Mouse (Mus musculus) gastrocnemius, postnatal 36 days (tissue): ENCODE results near the gene Tmem132b. TPM values are rescaled to one million over a fixed set of nuclear protein-coding genes. Genes with fewer than 3 reads are reported as not detected.

ENCODE experiments used
- DNase-seq, 2 experiments: peaks; one replicate each; pipeline ENCODE4 v3.0.0; 2022
- intact Hi-C: fragments of 180-260 bp; cut with DNase I; formaldehyde crosslinking; loops from one replicate; pipeline ENCODE4 v1.15.1; 2025
- total RNA-seq, 2 experiments: library from RNA; stranded (reverse); gene quantifications; 2 replicates each; pipeline ENCODE4 v1.2.3; 2021

The Tmem132b gene
- total RNA-seq, 2 experiments from 2014 or later: 0.05 to 0.07 TPM

DNA sequence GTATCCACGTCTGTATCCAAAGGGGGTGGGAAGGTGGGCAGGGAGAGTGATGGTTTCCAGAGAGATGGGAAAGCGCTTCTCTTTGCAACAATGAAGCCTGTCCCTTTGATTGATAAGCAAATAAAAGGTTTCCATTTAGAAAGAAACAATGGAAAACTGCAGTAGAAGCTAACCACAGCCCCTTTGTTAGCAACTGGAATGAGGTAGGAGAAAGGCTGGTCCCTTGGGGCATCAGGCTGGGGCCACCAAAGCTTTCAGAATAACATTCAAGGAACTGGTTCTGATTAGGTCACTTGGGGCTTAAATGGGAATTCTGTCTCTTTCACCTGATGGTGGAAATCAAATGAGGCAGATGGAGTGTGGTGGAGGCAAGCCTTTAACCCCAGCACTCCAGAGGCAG is 118.4 kb downstream of the Tmem132b start:
- DNase-seq: no peak
- intact Hi-C loops: no loop called here

DNA sequence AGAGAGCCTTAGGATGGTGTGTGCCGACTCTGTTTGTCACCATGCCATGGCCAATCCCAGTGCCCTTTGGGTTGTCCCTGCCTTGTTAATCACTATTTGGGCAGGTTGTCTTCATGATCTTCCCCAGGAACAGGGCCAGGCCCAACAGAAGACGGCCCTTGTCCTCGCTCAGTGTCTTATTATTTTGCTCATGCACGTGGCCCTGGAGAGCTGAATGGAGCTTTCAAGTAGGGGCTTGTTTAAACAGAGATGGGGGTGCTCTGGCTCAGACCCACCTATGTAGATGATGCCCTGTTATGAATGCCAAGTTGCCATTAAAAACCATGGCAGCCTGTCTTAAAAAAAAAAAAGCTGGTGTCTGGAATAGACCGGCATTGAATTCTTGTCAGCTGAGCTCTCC is 126.5 kb downstream of the Tmem132b start:
- no peak for DNase-seq
- intact Hi-C loops: no loop called here

DNA sequence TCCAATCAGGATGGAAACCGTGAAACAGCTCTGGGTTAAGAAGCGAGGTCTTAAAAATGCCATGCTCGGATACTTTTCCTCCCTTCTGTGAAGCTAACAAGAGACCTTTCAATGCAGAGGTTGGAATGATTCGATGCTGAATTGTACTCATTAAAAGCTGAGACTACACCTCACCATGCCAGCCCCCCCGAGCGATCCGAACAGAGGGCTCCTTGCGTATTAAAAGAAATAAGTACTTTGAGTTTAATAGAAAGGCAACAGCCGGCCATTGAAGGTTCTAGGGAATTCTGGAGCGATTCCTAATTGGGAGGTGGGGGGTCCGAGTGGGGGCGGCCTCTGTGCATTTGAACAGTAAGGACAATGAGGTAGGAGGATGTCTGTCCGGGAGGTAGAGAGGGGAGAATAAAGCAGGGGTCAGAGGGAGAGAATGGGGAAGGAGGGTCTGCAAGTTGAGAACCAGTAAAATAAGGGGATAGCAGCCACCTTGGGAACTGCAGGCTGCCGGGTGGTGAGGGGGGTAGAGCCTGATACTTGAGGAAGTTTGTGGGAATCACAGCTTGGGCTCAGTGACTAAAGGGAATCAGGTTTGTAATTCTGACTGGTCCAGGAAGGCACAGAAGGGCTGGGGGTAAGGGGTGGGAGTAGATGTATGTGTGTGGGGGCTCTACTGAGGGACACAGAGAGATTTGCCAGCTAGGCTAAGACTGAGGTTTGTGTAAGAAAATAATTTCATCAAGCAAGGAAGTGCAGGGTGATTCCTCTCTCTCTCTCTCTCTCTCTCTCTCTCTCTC is 127.6 kb downstream of the Tmem132b start:
- DNase-seq: no peak
- intact Hi-C loops: no loop called here

DNA sequence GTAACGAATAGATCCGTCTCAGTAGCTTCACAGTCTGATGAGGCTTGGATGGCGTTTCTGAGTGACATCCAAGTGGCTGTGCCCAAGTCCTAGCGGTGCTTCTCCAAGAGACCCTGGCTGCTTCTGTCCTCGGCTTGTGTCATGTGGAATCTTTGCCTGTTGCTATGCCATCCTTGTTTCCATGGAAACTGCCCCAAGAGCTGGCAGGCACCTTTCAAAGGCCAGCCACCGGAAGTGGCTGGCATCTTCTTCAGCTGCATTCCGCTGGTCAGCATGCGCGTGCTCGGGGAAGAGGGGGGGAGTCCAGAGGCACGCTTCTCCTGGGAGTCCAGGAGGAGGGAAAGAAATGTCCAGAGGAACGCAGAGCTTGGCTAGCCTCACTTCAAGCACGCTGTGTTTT is 144.0 kb downstream of the Tmem132b start:
- intact Hi-C loops: no loop called here

DNA sequence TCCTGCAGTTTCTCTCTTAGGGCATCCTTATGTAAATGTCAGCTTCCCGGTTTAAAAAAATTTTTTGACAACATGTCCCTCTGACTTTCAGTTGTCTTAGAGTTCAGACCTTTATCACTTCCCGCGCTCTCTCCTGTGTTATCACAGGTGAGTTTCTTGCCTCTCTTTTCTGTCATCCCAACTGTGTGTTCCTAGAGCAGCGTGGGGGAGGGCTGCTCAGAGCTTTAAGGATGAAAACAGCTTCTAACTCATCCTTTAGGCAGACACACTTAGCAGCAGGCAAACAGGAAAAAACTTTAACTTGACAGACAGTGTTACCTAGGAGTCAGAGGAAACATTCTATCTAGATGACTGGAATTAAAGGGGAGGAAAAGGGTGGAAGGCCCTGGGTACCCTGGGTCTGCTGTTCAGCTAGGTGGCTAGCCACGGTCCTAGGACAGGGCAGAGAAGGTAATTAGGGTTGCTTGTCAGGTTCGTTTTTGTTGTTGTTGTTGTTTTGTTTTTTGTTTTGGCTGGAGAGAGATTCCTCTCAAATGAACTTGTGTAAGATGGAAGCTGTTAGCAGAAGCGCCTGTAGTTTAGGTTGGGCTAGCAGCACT is 144.6 kb downstream of the Tmem132b start:
- no peak for DNase-seq
- intact Hi-C loops: no loop called here

More for the DNA sequence above, 144.0 kb downstream of the Tmem132b start:
- no peak for DNase-seq

DNA sequence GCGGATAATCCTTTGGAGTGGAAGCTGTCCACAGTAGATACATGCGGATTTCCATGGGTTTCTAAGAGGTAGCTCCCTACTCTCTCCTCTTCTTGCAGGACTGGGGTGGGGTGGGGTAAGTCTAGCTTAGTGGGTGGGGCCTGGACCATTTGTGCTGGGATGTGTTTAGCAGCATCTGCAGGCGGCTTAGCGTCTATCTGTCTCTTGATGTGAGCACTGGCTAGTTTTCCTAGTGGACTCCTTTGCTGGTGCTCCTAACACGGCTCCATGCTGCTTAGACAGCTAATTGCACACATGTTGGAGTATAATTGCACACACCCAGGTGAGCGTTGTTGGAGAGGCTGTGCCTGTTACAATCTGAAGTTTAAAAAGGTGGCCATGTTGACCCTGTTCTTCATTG is 149.3 kb downstream of the Tmem132b start:
- intact Hi-C loops: no loop called here
- DNase-seq: no peak

DNA sequence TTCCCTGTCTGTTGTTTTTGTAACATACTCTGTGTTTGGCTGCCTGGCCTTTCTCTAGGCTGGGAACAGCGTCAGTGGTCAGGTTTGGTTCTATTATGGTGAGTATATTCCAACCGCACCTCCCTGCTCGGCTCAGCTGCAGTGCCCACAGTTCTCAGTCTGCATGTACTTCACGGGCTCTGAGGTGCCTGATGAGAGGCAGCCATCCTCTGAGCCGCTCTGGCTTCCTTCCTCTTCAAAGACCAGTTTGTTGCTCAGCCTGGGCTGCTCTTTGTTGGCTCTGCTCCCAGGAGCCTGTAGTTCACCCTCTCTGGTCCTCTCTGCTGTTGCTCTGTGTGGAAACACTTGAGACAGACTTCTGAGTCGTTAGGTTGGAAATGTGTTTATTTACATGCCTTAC is 151.9 kb downstream of the Tmem132b start:
- intact Hi-C loops: no loop called here
- no peak for DNase-seq

DNA sequence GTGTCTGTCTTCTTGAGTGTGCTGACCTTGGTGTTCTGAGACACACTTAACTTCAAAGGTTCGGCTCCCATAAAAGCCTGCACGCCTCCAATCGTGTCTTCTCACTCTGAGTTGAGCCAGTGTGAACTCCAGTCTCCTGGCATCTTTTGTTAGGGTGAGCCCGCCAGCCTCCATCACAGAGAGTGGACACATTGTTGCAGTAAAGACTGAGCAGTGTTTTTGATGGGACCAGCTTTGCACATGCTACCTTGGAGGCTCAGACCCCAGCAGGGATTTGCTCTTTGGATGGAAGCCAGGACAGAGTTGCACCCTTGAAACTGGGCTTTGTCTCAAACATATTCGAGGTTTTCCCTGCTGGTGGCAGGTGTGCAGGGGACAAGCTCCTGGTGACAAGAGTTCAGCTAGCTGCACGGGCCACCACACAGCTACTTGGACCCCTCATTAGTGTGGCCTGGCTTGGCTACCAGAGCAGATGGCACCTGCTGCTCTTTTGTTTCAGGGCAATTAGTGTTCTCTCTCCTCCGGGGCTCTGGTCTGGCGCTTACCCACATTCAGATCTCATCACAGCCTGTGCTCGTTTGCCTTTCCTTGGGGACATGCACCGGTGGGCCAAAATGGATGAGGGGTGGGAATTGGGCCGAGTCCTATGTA is 154.2 kb downstream of the Tmem132b start:
- intact Hi-C loops: no loop called here
- DNase-seq: no peak

DNA sequence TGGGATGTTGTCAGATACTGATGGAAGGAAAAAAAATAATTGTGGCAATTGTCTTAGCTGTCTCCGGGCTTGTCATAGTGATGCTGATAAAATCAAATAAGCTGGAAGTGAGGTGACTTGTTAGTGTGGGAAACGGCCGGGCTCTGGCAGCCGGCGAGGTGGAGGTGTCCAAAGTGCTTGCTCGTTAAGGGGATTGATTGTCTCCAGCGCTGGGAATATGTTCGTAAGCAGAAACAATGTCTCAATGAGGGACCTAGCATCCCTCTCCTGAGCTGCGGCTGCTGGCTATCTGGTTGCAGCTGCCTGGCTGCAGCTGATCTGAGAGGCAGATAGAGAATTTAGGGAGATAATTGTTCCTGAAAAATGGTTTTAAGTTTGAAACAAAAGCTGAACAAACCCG is 161.0 kb downstream of the Tmem132b start:
- DNase-seq: no peak
- intact Hi-C loops: no loop called here

DNA sequence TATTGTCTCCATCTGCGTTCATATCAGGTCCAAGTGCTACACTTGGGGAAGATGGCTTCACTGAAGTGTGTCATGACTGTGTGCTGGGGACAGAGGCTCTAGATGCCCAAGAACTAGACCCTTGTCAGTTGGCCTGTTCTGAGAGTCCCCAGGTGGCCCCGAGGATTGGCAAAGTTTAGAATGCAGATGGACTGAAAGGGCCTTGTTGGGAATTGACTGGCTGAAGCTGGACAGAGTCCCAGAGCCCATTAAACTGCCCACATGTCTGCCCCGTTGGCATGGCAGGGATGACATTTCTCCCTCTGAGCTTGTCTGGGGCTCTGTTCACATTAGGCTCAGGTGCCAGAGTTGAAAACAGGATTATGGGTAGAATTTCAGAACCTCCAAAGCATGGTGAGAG is 167.8 kb downstream of the Tmem132b start:
- intact Hi-C loops: no loop called here
- no peak for DNase-seq

DNA sequence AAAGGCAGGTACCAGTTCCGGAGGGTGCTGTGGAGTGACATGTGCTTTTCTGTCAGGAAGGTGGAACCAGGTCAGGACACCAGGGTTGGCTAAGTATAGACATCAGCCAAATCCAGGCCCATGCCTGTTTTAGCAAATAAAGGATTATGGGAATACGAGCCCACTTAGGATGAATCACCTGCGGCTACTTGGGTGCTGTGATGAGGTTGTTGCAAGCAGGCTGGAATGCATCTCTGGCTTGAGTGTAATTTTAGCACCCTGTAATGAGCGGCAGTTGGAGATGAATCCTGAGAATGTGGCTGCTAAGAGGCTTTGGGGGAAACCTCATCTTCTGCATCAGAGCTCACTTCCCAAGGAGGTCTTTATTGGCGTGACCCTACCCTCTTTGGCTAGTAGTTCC is 168.7 kb downstream of the Tmem132b start:
- DNase-seq: no peak
- intact Hi-C loops: no loop called here

DNA sequence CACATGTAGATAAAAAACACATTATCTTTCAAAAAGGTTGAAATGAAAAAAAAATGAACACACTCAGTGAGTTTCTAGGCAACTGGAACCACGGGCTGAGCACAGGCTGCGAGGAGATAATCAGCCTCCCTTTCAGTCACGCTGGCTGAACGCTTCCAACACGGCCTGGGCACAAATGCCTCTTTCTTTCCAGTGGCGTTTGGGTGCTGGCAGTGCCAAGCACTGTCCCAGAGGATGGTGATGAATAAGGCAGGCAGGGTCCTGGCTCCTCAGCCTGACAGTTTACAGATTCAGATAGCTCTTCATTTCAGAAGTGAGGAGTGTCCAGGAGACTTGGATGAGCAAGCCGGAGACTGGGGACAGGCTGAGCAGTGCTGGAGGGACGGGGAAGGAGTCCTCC is 173.8 kb downstream of the Tmem132b start:
- no peak for DNase-seq
- intact Hi-C loops: no loop called here

DNA sequence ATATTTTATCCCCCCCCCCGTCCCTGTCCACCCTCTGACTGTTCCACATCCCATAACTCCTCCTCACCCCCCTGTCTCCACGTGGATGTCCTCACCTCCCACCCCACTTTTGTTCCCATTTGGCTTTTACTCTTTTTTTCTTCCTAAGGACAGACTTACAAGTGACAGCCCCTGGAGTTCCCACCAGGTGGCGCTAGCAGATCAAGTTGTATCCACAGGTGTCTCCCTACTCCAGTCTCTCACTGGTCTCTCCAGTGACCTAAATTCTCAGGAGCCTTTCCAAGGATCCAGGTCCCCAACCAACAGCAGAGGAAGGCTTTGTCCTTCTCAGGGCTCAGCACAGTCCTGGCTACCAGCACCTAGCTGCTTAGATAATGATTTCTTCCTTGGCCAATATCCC is 177.6 kb downstream of the Tmem132b start:
- peak; percentile 25 to 35 for DNase-seq
- intact Hi-C loops: no loop called here

DNA sequence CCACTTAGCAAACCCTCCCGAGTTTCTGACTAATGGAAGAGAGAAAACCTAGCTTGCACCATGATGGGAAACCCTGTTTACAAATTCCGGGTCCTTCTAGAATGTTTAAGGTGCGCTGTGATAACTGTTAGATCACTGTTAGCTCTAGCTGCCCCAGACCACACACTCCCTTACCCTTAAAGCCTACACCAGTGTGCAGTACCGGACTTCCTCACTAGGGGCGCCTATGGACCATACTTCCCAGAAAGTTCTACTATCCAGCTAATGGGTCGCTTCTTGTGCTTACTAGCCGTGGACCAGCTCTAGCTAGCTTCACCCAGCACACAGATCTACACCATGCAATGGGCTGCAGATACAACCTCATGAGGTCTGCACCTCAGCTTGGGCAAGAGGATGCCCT is 195.2 kb downstream of the Tmem132b start:
- intact Hi-C loops: no loop called here
- DNase-seq: no peak

DNA sequence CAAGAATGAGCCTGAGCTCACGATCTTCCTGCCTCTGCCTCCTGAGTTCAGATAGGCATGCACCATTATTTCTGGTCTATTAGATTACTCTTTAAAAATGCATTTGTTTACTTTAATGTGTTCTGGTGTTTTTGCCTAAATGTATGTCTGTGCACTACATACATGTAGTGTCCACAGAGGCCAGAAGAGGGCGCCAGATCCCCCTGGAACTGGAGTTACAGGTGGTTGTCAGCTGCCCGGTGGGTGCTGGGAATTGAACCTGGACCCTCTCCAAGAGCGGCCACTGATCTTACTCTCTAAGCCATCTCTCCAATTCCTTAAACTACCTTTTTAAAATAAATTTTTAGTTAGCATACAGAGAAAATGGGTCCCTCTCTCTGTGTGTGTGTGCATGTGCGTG is 195.9 kb downstream of the Tmem132b start:
- intact Hi-C loops: no loop called here
- no peak for DNase-seq

DNA sequence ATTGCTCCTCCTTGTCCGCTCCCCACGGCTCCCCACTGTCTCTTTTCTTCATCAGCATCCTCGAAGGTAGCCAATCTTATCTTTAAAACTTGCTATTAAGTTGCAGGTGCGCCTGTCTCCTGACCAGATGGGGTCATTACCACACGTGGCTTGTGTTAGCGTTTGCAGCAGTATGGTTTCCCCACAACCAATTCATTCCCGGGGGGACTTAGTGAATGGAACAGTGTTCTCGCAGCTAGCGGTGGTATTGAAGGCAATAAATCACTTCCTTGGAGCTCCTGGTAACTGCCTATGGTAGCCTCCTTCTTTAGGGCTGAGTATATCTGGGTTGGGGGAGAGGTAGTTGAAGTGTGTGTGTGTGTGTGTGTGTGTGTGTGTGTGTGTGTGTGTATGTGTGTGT is 196.4 kb downstream of the Tmem132b start:
- DNase-seq: no peak
- intact Hi-C loops: no loop called here

DNA sequence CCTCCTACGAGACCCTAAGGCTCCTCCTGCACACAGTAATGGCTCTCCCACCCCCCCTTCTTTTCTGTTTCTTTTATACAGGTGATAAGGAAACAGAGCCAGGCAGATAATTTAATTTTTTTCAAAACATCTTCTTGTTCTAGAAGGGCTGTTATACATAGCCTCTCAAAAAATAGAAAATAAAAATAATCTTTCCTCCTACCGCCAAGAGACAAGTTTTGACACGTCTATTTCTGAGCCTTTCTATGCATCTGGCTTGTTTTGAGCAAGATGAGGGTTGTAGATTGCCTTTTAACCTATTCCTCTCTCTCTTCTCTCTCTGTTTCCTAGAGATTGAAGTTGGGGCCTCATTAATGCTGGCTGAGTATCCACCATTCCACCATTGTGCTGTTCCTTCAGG is 196.9 kb downstream of the Tmem132b start:
- no peak for DNase-seq

DNA sequence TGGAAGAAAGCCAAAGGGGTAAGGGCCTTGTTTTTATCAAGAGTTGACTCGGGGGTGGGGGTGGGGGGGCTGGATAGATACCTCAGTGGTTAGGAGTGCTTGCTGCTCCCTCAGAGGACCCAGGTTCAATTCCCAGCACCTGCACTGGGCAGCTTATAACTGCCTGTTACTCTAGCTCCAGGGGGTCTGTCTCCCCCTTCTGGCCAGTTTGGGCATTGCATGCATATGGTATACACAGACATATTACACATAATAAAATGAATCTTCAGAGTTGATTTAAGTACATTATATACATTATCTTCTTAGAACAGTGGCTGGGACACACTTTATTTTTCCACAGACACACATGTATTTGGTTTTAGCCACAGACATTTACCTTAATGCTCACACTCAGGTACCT is 202.2 kb downstream of the Tmem132b start:
- DNase-seq: no peak
- intact Hi-C loops: no loop called here

More for the DNA sequence above, 196.9 kb downstream of the Tmem132b start:
- intact Hi-C loops: no loop called here

DNA sequence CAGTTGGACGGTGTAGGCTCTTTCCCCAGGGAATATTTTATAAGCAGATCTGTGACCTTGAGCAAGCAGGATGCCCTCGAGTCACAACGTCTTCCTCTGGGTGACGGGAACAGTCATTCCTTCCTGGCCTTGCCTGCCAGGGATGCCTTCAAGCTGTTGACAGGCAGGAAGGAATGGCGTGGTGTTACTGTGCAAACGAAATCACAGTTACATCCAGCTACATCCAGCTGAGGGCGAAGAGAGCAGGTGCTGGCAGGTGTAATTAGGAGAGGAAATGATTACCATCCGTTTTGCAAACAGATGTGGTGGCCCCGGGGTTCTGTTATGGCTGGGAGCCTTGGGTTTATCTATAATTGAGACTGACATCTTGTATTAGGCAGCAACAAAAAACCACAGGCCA is 205.5 kb downstream of the Tmem132b start:
- DNase-seq: no peak
- intact Hi-C loops: no loop called here

DNA sequence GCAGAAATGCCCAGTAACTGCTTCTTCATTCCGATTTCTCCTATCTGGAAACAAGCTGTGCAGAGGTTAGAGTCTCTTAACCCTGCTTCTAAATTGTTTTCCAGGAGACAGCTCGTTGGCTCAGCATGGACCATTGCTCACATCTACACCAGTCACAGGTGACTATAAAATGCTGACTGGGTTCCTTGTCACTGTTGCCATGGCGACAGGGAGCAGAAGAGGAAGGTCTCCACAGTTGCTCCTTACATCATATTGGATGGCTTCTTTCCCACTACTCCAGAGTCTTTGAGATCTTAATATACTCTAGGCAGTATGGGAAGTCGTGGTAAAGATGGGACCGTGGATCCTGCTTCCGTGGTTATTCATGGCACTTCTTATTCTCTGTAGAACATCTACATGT is 211.9 kb downstream of the Tmem132b start:
- DNase-seq: no peak
- intact Hi-C loops: no loop called here

DNA sequence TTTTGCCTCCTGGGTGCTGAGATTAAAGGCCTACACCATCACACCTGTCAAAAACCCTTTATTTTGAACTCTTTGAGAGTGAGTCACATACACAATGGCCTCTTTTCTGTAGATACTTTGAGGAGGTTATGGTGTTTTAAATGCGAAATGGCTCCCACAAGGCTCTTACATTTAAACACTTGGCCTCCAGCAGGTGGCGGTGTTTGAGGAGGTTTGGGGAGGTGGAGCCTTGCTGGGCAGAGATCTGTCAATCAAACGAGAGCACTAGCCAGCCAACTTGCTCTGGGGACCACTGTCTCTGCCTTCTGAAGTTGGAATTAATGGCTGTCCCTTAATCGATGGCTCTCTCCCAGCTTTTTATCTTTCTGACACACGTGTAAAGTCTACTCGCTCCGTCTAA is 214.2 kb downstream of the Tmem132b start:
- intact Hi-C loops: no loop called here
- DNase-seq: no peak

DNA sequence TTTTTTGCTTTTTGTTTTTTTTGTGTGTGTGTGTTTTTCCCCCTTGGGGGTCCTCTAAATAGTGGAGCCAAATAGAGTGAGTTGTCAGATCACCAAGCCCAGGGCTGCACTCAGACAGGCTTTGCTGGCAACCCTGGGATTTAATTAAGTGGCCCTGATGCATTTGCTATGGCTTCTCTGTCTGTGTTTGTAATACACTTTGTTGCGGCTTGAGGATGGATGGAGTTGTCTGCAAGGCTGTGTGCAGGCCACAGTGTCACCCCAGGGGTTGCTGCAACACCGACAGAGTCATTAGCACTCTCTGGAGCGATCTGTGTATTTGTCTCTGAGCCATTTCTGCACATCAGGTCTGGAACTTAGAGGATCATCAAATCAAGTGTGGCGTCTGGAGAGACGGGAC is 219.9 kb downstream of the Tmem132b start:
- intact Hi-C loops: no loop called here
- no peak for DNase-seq
